Mouse (Mus musculus): ENCODE data around the gene Batf. TPM values are rescaled to one million over a fixed set of nuclear protein-coding genes. Genes with fewer than 3 reads are reported as not detected.

Batf gene
- polyA plus RNA-seq, 1 experiment from 2014 or later: 0.36 TPM

DNA sequence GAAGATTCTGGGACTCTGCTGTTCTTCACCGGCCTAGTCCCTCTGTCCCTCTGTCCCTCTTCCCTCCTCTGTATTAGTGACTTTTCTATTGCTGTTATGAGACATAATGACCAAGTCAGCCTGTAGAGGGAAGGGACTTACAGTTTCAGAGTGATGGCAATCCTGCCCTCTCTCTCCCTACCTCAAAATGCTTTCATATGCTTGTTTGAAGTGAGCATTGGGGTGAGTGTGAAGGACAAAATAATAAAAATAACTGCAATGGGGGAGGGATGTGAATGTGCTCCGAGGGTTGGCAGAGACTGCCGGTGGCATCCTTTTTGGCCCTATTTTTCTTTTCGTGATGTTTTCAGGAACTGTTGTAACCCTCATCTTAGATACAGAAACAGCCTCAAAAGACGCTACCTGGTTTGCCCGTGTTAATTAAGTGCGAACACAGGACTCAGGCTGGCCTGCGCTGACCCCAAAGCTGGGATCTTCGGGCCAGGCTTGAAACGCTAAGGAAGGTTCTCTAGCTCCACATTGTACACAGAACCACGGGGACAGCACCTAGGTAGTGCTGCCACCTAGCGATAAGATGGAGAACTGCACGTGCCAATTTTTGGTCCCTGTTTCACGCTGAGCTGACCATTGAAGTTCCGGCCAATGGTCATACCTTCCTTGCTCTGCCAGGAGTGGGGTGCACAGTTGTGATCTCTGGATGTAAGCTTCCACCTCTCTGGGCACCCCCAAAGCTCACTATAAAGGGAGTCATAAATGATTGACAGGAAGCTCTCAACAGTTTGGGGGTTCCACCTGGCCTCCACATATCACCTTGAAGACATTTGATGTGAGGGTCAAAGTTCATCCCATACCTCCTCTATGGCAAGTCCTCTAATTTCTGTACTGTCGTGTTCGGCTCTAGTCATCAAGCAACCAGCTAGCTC lies 42.8 kb downstream of the Batf start:
- no peak overlapping the region for H3K27ac ChIP-seq (ENCODE audit: low read depth, low read length)

DNA sequence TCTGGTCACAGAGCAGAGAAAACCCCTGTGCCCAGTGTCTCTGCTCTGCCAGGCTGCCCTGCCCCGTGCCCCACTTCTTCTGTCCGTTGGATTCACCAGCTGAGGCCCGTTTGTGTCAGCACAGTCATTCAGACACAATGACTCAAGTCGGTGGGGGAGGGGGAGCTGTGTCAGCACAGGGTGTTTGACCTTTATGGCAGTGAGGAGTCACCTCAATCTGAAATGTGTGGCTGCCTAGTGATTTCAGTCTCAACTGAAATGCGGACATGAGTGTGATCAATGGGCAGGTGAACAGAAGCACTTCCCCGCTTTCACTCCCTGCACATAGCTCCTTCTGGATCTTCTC lies 43.4 kb downstream of the Batf start:
- no peak overlapping the region for H3K27ac ChIP-seq (ENCODE audit: low read depth, low read length)
- H3K27me3 ChIP-seq (ENCODE audit: control insufficient read depth, insufficient read depth, low read length): no peaks in the 10 kb centered on the region
- H3K4me1 ChIP-seq (ENCODE audit: control insufficient read depth, insufficient read depth, low read length): no peaks in the 10 kb centered on the region
- H3K9ac ChIP-seq (replicated peaks; ENCODE audit: low read depth, low read length): no peak overlapping the region
- H3K4me2 ChIP-seq (ENCODE audit: low read depth, low read length): no peak overlapping the region
- H3K4me3 ChIP-seq (ENCODE audit: low read depth, low read length): no peak overlapping the region
- no peaks in the 10 kb centered on the region for H3K9me3 ChIP-seq (ENCODE audit: control insufficient read depth, low read length)
- H3K36me3 ChIP-seq (ENCODE audit: control insufficient read depth, insufficient read depth, low read length): no peaks in the 10 kb centered on the region
- ATAC-seq (ENCODE audit: low read depth): no peak
- WGBS: 62% methylated on average over 6 of the region's 6 CpGs

More for the DNA sequence above, 42.8 kb downstream of the Batf start:
- Histone ChIP-seq H3K4me1 (ENCODE audit: control insufficient read depth, insufficient read depth, low read length) (no peaks in the 10 kb centered on the region), H3K4me3 (ENCODE audit: low read depth, low read length) (no peak overlapping the region), H3K27me3 (ENCODE audit: control insufficient read depth, insufficient read depth, low read length) (no peaks in the 10 kb centered on the region), H3K4me2 (ENCODE audit: low read depth, low read length) (no peak overlapping the region), H3K9me3 (ENCODE audit: control insufficient read depth, low read length) (no peaks in the 10 kb centered on the region), H3K9ac (replicated peaks; ENCODE audit: low read depth, low read length) (no peak overlapping the region), H3K36me3 (ENCODE audit: control insufficient read depth, insufficient read depth, low read length) (no peaks in the 10 kb centered on the region)
- ATAC-seq (ENCODE audit: low read depth): no peak
- 39% methylated on average over 17 of the region's 17 CpGs for WGBS

DNA sequence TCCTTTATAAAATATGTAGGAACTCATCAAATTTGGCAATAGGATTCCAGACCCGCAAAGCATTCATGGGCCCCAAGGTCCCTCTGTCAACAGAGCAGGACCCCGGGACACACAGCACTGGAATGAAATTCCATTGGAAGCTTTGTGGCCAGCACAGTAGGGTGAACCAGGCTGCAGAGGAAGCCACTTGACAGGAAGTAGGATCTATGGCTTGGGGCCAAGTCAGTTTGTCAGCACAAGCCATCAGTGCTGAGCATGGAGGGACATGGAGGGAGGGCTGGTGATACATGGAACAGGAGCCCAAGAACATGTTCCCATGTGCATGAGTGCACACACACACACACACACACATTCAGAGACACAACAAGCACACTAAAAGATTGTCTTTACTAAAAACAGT lies 49.7 kb downstream of the Batf start:
- no peaks in the 10 kb centered on the region for H3K4me1 ChIP-seq (ENCODE audit: control insufficient read depth, insufficient read depth, low read length)
- H3K9ac ChIP-seq (replicated peaks; ENCODE audit: low read depth, low read length): no peak overlapping the region
- H3K4me3 ChIP-seq (ENCODE audit: low read depth, low read length): no peak overlapping the region
- H3K36me3 ChIP-seq (ENCODE audit: control insufficient read depth, insufficient read depth, low read length): no peaks in the 10 kb centered on the region
- no peaks in the 10 kb centered on the region for H3K27me3 ChIP-seq (ENCODE audit: control insufficient read depth, insufficient read depth, low read length)
- ATAC-seq (ENCODE audit: low read depth): no peak
- no peak overlapping the region for H3K27ac ChIP-seq (ENCODE audit: low read depth, low read length)
- 88% methylated on average over 2 of the region's 2 CpGs for WGBS
- H3K9me3 ChIP-seq (ENCODE audit: control insufficient read depth, low read length): no peaks in the 10 kb centered on the region
- no peak overlapping the region for H3K4me2 ChIP-seq (ENCODE audit: low read depth, low read length)

DNA sequence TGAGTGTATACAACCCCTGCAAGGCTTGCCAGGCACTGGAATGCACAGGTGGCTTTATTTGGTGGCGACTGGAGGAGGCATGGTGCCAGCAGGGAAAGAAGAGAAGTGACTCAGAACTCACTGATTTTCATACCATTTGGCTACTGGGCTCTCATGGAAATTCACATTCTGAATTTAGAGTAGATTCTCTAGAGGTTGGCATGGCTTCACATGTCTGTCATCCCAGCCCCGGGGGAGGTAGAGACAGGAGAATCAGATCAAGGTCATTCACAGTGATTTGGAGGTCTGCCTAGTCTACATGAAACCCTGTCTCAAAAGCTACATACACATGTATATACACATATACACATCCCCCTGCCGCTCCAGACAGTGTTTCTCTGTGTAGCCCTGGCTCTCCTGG lies 50.5 kb downstream of the Batf start:
- Histone ChIP-seq H3K27me3 (ENCODE audit: control insufficient read depth, insufficient read depth, low read length) (no peaks in the 10 kb centered on the region), H3K4me2 (ENCODE audit: low read depth, low read length) (no peak overlapping the region), H3K9ac (replicated peaks; ENCODE audit: low read depth, low read length) (no peak overlapping the region), H3K4me3 (ENCODE audit: low read depth, low read length) (no peak overlapping the region), H3K36me3 (ENCODE audit: control insufficient read depth, insufficient read depth, low read length) (no peaks in the 10 kb centered on the region), H3K27ac (ENCODE audit: low read depth, low read length) (no peak overlapping the region), H3K4me1 (ENCODE audit: control insufficient read depth, insufficient read depth, low read length) (no peaks in the 10 kb centered on the region), H3K9me3 (ENCODE audit: control insufficient read depth, low read length) (no peaks in the 10 kb centered on the region)
- ATAC-seq (ENCODE audit: low read depth): no peak
- WGBS: 84% methylated on average over 3 of the region's 3 CpGs

DNA sequence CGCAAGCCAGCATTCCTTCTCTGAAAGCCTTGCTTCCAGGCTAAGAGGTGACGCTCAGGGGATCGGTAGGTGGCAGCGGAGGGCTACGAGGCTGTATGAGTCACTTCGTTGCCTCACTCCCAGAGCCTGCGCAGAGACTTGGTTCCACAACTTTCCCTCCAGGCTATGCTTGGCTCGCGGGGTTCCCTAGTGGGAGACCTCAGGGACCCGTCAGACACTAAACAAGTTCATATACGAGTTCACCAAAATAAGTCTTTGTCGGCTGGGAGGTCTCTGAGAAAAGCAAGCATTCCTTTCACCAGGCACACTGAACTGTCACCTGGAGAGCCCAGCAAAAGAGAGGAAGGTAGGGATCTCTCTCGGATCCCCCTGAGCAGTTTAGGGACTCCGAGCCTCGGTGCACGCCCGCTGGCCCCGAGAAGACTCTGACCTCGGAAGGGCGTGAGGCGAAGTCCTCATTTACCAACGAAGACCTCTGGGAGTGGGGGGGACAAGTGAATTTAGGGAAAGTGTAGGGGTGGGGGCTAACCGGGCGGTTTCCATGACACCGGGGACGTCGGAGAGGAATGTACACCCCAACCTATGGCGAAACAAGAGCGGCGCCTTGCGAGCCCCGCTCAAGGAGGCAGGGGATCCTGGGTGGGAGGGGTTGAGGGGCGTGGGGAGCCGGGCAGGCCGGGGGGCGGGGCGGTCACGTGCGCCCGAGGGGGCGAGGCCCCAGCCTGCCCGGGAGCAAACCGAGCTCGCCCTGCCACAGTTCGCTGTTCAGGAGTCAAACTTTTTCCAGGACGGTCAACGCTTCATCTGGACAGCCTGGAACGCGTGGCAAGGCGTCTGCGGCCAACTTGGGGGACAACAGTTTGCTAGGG lies 59.6 kb downstream of the Batf start, which contains the start of gene Flvcr2:
Gene Flvcr2, plus strand, starts transcription at position 713 of the 869 bp plus-strand sequence.
- Histone ChIP-seq H3K4me2 (ENCODE audit: low read depth, low read length) (peak within 1 kb of the TSS; percentile 84), H3K27ac (ENCODE audit: low read depth, low read length) (no peak within 1 kb of the TSS), H3K9ac (replicated peaks; ENCODE audit: low read depth, low read length) (0 out of 2 replicates have a peak within 1 kb of the TSS, but pooled peaks have one; percentile 16), H3K4me3 (ENCODE audit: low read depth, low read length) (peak within 1 kb of the TSS; percentile 33), H3K9me3 (ENCODE audit: control insufficient read depth, low read length) (no peaks in the 10 kb centered on the region), H3K27me3 (ENCODE audit: control insufficient read depth, insufficient read depth, low read length) (no peaks in the 10 kb centered on the region), H3K36me3 (ENCODE audit: control insufficient read depth, insufficient read depth, low read length) (no peaks in the 10 kb centered on the region), H3K4me1 (ENCODE audit: control insufficient read depth, insufficient read depth, low read length) (no peaks in the 10 kb centered on the region)
- under 1% methylated on average over 51 of the region's 51 CpGs for WGBS
- ATAC-seq (ENCODE audit: low read depth): peak; percentile 85

DNA sequence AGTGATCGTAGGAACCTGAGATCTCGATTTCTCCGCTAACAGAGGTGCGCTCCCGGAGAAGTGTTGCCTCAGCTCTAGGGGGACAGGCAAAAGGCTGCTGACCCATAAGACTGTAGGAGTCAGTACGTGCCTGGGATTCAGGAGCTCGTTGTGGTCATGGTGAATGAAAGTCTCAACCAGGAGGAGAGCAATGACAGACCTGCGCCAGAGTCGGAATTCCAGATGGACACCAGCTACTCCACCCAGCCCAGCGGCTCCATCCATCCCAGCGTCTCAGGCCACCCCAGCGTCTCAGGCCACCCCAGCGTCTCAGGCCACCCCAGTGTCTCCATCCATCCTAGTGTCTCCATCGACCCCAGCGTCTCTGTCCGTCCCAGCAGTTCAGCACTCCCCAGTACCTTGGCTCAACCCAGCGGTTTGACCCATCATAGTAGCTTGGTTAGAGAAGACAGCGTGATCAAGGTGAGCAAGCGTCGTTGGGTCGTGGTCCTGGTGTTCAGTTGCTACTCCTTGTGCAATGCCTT lies 60.3 kb downstream of the Batf start:
- Histone ChIP-seq H3K4me1 (ENCODE audit: control insufficient read depth, insufficient read depth, low read length) (no peaks in the 10 kb centered on the region), H3K27me3 (ENCODE audit: control insufficient read depth, insufficient read depth, low read length) (no peaks in the 10 kb centered on the region), H3K9me3 (ENCODE audit: control insufficient read depth, low read length) (no peaks in the 10 kb centered on the region), H3K4me2 (ENCODE audit: low read depth, low read length) (peak overlapping the region; percentile 84), H3K4me3 (ENCODE audit: low read depth, low read length) (peak overlapping the region; percentile 33), H3K36me3 (ENCODE audit: control insufficient read depth, insufficient read depth, low read length) (no peaks in the 10 kb centered on the region), H3K9ac (replicated peaks; ENCODE audit: low read depth, low read length) (no peak overlapping the region), H3K27ac (ENCODE audit: low read depth, low read length) (no peak overlapping the region)
- 21% methylated on average over 21 of the region's 21 CpGs for WGBS
- 0 out of 2 replicates have a peak, but pooled peaks have one; percentile 9 for ATAC-seq (ENCODE audit: low read depth)

DNA sequence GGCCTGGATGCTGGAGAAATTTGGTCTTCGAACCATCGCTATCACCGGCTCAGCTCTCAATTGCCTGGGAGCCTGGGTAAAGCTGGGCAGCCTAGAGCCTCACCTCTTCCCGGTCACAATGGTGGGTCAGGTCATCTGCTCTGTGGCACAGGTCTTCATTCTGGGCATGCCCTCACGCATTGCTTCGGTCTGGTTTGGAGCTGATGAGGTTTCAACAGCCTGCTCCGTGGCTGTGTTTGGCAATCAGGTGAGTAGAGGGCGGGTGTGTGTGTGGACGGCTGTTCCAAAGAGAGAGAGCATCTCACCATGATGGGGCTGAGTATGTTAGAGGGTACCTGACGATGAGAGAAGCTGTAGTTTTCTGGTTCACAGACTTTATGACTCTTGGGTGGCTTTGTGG lies 60.9 kb downstream of the Batf start:
- ATAC-seq (ENCODE audit: low read depth): no peak
- 86% methylated on average over 10 of the region's 10 CpGs for WGBS
- Histone ChIP-seq H3K36me3 (ENCODE audit: control insufficient read depth, insufficient read depth, low read length) (no peaks in the 10 kb centered on the region), H3K9ac (replicated peaks; ENCODE audit: low read depth, low read length) (no peak overlapping the region), H3K9me3 (ENCODE audit: control insufficient read depth, low read length) (no peaks in the 10 kb centered on the region), H3K4me2 (ENCODE audit: low read depth, low read length) (no peak overlapping the region; the same call in 1 of the 2 replicates), H3K4me1 (ENCODE audit: control insufficient read depth, insufficient read depth, low read length) (no peaks in the 10 kb centered on the region), H3K4me3 (ENCODE audit: low read depth, low read length) (no peak overlapping the region), H3K27ac (ENCODE audit: low read depth, low read length) (no peak overlapping the region), H3K27me3 (ENCODE audit: control insufficient read depth, insufficient read depth, low read length) (no peaks in the 10 kb centered on the region)

DNA sequence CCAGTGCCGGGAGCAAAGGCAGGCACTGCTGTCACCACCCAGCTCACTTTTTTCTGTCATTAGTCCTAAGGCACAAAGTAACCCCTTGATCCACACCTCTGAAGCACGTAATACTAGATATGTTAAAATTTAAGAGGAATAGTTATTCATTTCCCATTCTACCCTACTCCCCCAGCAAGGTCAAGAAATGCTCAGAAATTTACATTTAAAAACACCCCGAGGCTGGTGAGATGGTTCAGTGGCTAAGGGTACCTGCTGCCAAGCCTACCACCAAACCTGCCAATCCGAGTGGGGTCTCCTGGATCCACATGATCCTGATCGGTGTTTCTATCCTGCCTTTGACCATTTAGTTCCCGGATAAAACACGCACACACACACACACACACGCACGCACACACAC lies 63.4 kb downstream of the Batf start:
- H3K4me3 ChIP-seq (ENCODE audit: low read depth, low read length): no peak overlapping the region
- H3K4me2 ChIP-seq (ENCODE audit: low read depth, low read length): no peak overlapping the region
- no peak overlapping the region for H3K27ac ChIP-seq (ENCODE audit: low read depth, low read length)
- no peak for ATAC-seq (ENCODE audit: low read depth)
- 89% methylated on average over 9 of the region's 9 CpGs for WGBS
- no peaks in the 10 kb centered on the region for H3K4me1 ChIP-seq (ENCODE audit: control insufficient read depth, insufficient read depth, low read length)
- H3K9ac ChIP-seq (replicated peaks; ENCODE audit: low read depth, low read length): no peak overlapping the region
- no peaks in the 10 kb centered on the region for H3K36me3 ChIP-seq (ENCODE audit: control insufficient read depth, insufficient read depth, low read length)
- H3K27me3 ChIP-seq (ENCODE audit: control insufficient read depth, insufficient read depth, low read length): no peaks in the 10 kb centered on the region
- no peaks in the 10 kb centered on the region for H3K9me3 ChIP-seq (ENCODE audit: control insufficient read depth, low read length)
